Mouse (Mus musculus) liver, postnatal 0 days (tissue): Measurements from ENCODE around the gene Thada.

Experiments used
- CTCF ChIP-seq: sonication (generic); IDR thresholded peaks from 2 replicates; pipeline ENCODE4 v1.5.1; 2016; ENCODE audit warnings: antibody characterized with exemption, low read depth
- EP300 ChIP-seq: IDR thresholded peaks from 2 replicates; pipeline ENCODE4 v1.6.1; 2016; ENCODE audit warnings: antibody characterized with exemption, low read depth, mild to moderate bottlenecking

DNA sequence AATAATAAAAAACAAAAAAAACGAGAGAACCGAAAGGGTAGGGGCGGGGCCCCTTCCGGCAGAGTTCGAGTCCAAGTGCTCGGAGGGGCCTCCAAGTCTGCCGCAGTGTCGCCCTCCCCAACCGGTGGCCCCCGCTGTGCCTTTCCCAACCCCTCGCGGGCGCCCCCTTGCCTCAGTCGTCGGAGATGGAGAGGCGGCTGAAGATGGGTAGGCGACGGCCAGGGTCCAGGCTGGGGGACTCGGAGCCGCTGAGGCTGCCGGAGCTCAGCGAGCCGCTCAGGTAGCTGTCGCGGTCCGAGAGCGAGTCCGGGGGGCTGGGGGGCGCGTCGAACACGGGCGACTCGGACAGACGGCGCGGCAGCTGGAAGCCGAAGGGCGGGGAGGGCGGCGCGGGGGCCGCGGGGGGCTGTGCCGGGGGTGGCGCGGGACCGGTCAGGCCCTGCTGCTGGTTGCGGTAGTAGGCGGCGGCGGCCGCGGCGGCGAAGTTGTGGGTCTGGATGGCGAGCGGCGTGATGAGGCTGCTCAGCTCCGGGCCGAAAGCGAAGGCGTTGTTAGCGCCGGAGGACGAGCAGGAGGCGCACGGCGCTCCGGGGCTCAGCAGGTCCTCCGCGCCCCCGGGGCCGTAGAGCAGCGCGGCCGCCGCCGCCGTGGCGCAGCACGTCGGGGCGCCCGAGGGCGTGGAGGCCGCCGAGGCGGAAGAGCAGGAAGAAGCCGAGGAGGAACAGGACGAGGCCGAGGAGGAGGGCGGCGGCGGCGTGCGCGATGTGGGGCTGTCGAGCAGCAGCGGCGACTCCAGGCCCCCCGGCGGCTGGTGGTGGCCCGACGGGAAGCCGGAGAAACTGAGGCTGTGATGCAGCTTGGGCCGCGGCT lies 280.2 kb downstream of the Thada start:
- peak; percentile 68 for TF ChIP-seq CTCF
- TF ChIP-seq EP300: no peak
